Mouse (Mus musculus): Measurements from ENCODE around the gene Cd52.

DNA sequence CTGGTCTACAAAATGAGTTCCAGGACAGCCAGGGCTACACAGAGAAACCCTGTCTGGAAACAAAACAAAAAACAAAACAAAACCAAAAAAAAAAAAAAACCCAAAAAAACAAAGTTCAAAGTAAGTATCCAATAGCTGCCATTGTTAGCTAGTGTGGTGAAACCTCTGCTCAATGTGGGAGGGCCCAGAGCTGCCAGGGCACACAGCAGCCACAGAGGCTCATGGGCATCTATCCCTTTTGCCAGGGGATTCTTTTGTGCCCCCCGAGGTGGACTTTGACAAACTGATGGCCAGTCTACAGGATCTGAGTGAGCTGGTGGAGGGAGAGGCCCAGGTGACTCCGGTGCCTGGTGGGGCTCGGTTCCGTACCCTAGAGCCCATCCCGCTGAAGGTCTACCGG is 28.3 kb upstream of the Cd52 start:
- no peak for TF ChIP-seq CTCF (IDR thresholded peaks at IDR 0.05; ENCODE audit: low read depth)
- TF ChIP-seq EP300 (optimal IDR thresholded peaks at IDR 0.05) = no peak

All from stomach, postnatal 0 days (tissue).